Mouse (Mus musculus): Measurements from ENCODE around the gene Aif1. TPM values are rescaled to one million over a fixed set of nuclear protein-coding genes. Genes with fewer than 3 reads are reported as not detected.

Gene Aif1
- polyA plus RNA-seq, 2 experiments: 8.1 to 20.7 TPM

DNA sequence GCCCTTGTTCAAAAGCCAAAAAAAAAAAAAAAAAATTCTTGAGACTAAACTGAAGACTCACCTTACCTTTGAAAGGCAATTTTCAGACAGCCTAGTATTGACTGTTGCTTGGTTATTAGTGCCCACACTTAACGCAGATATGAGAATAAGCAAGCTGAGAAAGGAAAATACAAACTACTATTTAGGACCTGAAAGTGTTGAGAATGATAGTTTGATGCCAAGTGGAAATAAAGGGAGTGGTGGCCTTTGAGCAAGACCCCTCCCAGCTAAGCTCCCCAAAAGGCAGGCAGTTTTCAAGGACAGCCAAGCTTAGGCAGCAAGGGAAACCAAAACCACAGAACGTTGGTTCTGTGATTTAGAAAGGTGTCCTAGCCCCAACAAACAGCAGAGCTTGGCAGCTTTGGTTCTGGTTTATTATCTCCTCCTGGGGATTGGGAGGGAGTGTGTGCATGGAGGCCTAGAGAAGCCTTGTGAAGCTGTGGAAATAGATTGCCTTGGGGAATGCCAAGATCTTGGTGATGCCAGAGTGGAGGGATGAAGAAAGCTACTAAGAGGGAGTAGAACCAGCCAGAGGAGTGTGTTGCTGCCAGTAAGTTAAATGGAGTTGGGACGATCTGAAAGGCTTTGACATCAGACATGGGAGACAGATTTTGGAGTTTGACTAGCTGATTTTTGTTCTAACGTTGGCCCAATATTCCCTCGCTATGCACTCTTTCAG is 27.8 kb downstream of the Aif1 start:
- no peak overlapping the region for H3K9ac ChIP-seq (replicated peaks)
- 66% methylated on average over 5 of the region's 5 CpGs for WGBS (ENCODE audit: insufficient replicate concordance)
- no peak for ATAC-seq (ENCODE audit: insufficient read depth)
- H3K36me3 ChIP-seq (replicated peaks; ENCODE audit: control insufficient read depth, insufficient read depth, low read depth): peaks cover 82% of the 10 kb centered on the region
- H3K27me3 ChIP-seq (ENCODE audit: control insufficient read depth, insufficient read depth, low read length): no peaks in the 10 kb centered on the region
- no peaks in the 10 kb centered on the region for H3K4me1 ChIP-seq (replicated peaks; ENCODE audit: control insufficient read depth in 2 of 2, insufficient read depth in 2 of 2, low read length in 1 of 2)
- TF ChIP-seq EP300 (IDR thresholded peaks at IDR 0.05; ENCODE audit: low read depth) (no peak), CTCF (IDR thresholded peaks at IDR 0.05; ENCODE audit: low read depth) (no peak)
- no peak overlapping the region for H3K27ac ChIP-seq
- no peak overlapping the region for H3K4me2 ChIP-seq (ENCODE audit: low read depth)
- no peak overlapping the region for H3K4me3 ChIP-seq (ENCODE audit: insufficient read depth in 1 of 2, low read depth in 2 of 2, low read length in 2 of 2)
- no peaks in the 10 kb centered on the region for H3K9me3 ChIP-seq (ENCODE audit: control insufficient read depth, low read length)
- DNase-seq (ENCODE audit: low read depth in 3 of 3, low spot score in 3 of 3): no peak

DNA sequence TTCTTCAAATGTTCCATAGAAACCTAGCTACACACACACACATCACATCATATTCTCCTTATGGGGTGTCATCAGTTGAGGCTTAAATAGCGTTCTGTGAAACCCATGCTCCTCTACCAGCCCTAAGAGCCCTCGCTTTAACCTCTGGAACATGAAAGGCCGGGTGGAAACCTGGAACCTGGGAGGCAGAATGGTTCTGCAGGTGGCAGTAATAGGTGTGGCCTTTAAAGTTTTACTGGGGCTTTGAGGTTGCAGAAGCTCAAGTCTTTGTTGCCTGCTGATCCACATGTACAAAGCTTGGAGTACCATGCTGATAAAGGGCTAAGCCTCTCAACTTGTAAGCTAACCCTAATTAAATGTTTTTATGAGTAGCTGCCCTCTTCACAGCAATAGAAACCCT is 28.5 kb downstream of the Aif1 start:
- no peak overlapping the region for H3K4me2 ChIP-seq (ENCODE audit: low read depth)
- TF ChIP-seq EP300 (IDR thresholded peaks at IDR 0.05; ENCODE audit: low read depth) (no peak), CTCF (IDR thresholded peaks at IDR 0.05; ENCODE audit: low read depth) (no peak)
- no peak for ATAC-seq (ENCODE audit: insufficient read depth)
- peaks cover 82% of the 10 kb centered on the region for H3K36me3 ChIP-seq (replicated peaks; ENCODE audit: control insufficient read depth, insufficient read depth, low read depth)
- H3K9ac ChIP-seq (replicated peaks): no peak overlapping the region
- H3K4me3 ChIP-seq (ENCODE audit: insufficient read depth in 1 of 2, low read depth in 2 of 2, low read length in 2 of 2): no peak overlapping the region
- no peak for DNase-seq (ENCODE audit: low read depth in 3 of 3, low spot score in 3 of 3)
- no peaks in the 10 kb centered on the region for H3K27me3 ChIP-seq (ENCODE audit: control insufficient read depth, insufficient read depth, low read length)
- H3K27ac ChIP-seq: no peak overlapping the region
- no peaks in the 10 kb centered on the region for H3K9me3 ChIP-seq (ENCODE audit: control insufficient read depth, low read length)
- H3K4me1 ChIP-seq (replicated peaks; ENCODE audit: control insufficient read depth in 2 of 2, insufficient read depth in 2 of 2, low read length in 1 of 2): no peaks in the 10 kb centered on the region
- 67% methylated on average over 3 of the region's 3 CpGs for WGBS (ENCODE audit: insufficient replicate concordance)

DNA sequence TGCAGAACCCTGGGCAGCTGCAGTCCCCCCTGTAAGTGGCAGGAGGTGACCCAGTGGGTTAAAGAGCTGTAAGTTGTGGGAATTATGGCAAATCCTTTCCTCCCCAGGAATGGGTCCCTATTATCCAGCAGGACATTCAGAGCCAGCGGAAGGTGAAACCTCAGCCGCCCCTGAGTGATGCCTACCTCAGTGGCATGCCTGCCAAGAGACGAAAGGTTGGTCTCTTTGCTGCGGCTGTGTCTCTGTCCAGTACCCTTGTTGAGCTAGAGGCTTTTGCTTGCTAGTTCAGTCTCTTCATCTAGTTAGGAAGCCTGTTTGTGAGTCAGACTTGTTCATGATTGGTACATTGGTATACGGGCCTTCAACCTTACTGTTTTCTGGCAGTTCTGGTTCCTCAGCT is 29.7 kb downstream of the Aif1 start:
- TF ChIP-seq CTCF (IDR thresholded peaks at IDR 0.05; ENCODE audit: low read depth): no peak
- no peak for TF ChIP-seq EP300 (IDR thresholded peaks at IDR 0.05; ENCODE audit: low read depth)
- Histone ChIP-seq H3K4me1 (replicated peaks; ENCODE audit: control insufficient read depth in 2 of 2, insufficient read depth in 2 of 2, low read length in 1 of 2) (no peaks in the 10 kb centered on the region), H3K36me3 (replicated peaks; ENCODE audit: control insufficient read depth, insufficient read depth, low read depth) (peaks cover 82% of the 10 kb centered on the region), H3K27me3 (ENCODE audit: control insufficient read depth, insufficient read depth, low read length) (no peaks in the 10 kb centered on the region), H3K9ac (replicated peaks) (no peak overlapping the region), H3K4me2 (ENCODE audit: low read depth) (no peak overlapping the region), H3K4me3 (ENCODE audit: insufficient read depth in 1 of 2, low read depth in 2 of 2, low read length in 2 of 2) (no peak overlapping the region), H3K27ac (no peak overlapping the region), H3K9me3 (ENCODE audit: control insufficient read depth, low read length) (no peaks in the 10 kb centered on the region)
- no peak for ATAC-seq (ENCODE audit: insufficient read depth)
- WGBS (ENCODE audit: insufficient replicate concordance): 78% methylated on average over 5 of the region's 5 CpGs
- no peak for DNase-seq (ENCODE audit: low read depth in 3 of 3, low spot score in 3 of 3)

DNA sequence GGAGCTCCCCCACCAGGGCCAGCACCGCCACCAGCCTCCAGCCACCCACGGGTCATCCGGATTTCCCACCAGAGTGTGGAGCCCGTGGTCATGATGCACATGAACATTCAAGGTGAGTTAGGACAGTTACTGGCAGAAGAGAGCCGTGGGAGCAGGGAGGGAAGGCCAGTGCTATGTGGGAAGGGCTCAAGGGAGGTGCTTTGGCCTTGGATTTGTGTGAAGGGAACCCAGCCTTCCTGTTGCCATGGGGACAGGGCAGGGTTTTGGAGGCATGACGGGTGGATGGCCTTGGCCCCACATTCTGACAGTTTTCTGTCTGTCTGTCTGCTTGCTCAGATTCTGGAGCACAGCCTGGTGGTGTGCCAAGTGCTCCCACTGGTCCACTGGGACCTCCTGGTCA is 33.9 kb downstream of the Aif1 start:
- peaks cover 86% of the 10 kb centered on the region for H3K36me3 ChIP-seq (replicated peaks; ENCODE audit: control insufficient read depth, insufficient read depth, low read depth)
- DNase-seq (ENCODE audit: low read depth in 3 of 3, low spot score in 3 of 3): no peak
- H3K4me1 ChIP-seq (replicated peaks; ENCODE audit: control insufficient read depth in 2 of 2, insufficient read depth in 2 of 2, low read length in 1 of 2): peaks cover under 1 to 4% of the 10 kb centered on the region in 2 experiments; a peak in 3 of 4 replicates
- no peak overlapping the region for H3K9ac ChIP-seq (replicated peaks)
- TF ChIP-seq EP300 (IDR thresholded peaks at IDR 0.05; ENCODE audit: low read depth): no peak
- TF ChIP-seq CTCF (IDR thresholded peaks at IDR 0.05; ENCODE audit: low read depth): no peak
- no peaks in the 10 kb centered on the region for H3K9me3 ChIP-seq (ENCODE audit: control insufficient read depth, low read length)
- no peak overlapping the region for H3K4me3 ChIP-seq (ENCODE audit: insufficient read depth in 1 of 2, low read depth in 2 of 2, low read length in 2 of 2)
- 71% methylated on average over 6 of the region's 6 CpGs for WGBS (ENCODE audit: insufficient replicate concordance)
- no peaks in the 10 kb centered on the region for H3K27me3 ChIP-seq (ENCODE audit: control insufficient read depth, insufficient read depth, low read length)
- no peak for ATAC-seq (ENCODE audit: insufficient read depth)
- no peak overlapping the region for H3K4me2 ChIP-seq (ENCODE audit: low read depth)
- H3K27ac ChIP-seq: no peak overlapping the region

DNA sequence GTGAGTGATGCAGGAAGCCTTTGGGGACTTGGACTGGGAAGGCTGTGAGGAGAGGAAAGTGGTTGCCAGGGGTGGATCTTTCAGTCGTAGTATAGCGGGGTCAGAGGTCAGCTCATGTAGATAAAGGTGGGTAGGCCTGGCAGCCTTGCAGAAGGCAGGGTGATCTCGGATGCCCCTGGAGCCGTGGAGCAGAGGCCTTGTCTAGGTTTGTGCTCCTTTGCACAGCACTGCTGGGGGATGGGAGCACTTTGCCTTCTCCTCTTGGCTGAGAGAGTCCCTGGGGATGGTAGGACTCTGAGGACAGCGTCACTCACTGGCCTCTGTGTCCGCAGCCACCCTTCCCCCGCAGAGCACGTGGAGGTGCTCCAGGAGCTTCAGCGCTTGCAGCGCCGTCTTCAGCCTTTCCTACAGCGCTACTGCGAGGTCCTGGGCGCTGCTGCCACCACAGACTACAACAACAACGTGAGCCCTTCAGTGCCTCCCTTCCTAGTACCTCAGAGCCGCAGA is 35.3 kb downstream of the Aif1 start:
- Histone ChIP-seq H3K4me2 (ENCODE audit: low read depth) (no peak overlapping the region), H3K9ac (replicated peaks) (no peak overlapping the region), H3K9me3 (ENCODE audit: control insufficient read depth, low read length) (no peaks in the 10 kb centered on the region), H3K4me1 (replicated peaks; ENCODE audit: control insufficient read depth in 2 of 2, insufficient read depth in 2 of 2, low read length in 1 of 2) (peaks cover 10 to 12% of the 10 kb centered on the region in 2 experiments), H3K27ac (no peak overlapping the region), H3K36me3 (replicated peaks; ENCODE audit: control insufficient read depth, insufficient read depth, low read depth) (peaks cover 74% of the 10 kb centered on the region), H3K4me3 (ENCODE audit: insufficient read depth in 1 of 2, low read depth in 2 of 2, low read length in 2 of 2) (no peak overlapping the region), H3K27me3 (ENCODE audit: control insufficient read depth, insufficient read depth, low read length) (no peaks in the 10 kb centered on the region)
- WGBS (ENCODE audit: insufficient replicate concordance): 75% methylated on average over 16 of the region's 16 CpGs
- TF ChIP-seq EP300 (IDR thresholded peaks at IDR 0.05; ENCODE audit: low read depth): no peak
- no peak for TF ChIP-seq CTCF (IDR thresholded peaks at IDR 0.05; ENCODE audit: low read depth)
- DNase-seq (ENCODE audit: low read depth in 3 of 3, low spot score in 3 of 3) (no peak), ATAC-seq (ENCODE audit: insufficient read depth) (no peak)
